Mouse (Mus musculus) heart, embryonic 11.5 days (tissue): ENCODE measurements around the gene Lrrk1. TPM values are rescaled to one million over a fixed set of nuclear protein-coding genes. Genes with fewer than 3 reads are reported as not detected.
A peak's percentile ranks its signal among the peaks of the same experiment; 100 is the strongest.

ENCODE experiments used
- ATAC-seq: fragments of 200-750 bp; cut with Nextera tagmentation; replicated peaks from 2 replicates; pipeline ENCODE4 v1.8.0; 2017; ENCODE audit warnings: moderate library complexity; ENCODE audit not compliant: insufficient number of reproducible peaks, low FRiP score, low TSS enrichment
- H3K27ac ChIP-seq: fragments of 300-500 bp; sonication (generic); 2 replicates; pipeline ENCODE4 v1.5.1; 2014; ENCODE audit warnings: mild to moderate bottlenecking, low read depth, low read length
- H3K27me3 ChIP-seq: fragments of 300-500 bp; sonication (generic); 2 replicates; pipeline ENCODE4 v1.6.1; 2014; ENCODE audit warnings: mild to moderate bottlenecking, low read length, mixed read lengths; ENCODE audit not compliant: control insufficient read depth, insufficient read depth
- H3K36me3 ChIP-seq: fragments of 300-500 bp; sonication (generic); 2 replicates; pipeline ENCODE4 v1.6.1; 2014; ENCODE audit warnings: mild to moderate bottlenecking, low read length, moderate library complexity, mixed read lengths; ENCODE audit not compliant: control insufficient read depth, insufficient read depth
- H3K4me1 ChIP-seq: fragments of 300-500 bp; sonication (generic); 2 replicates; pipeline ENCODE4 v1.6.1; 2014; ENCODE audit warnings: low read length; ENCODE audit not compliant: control insufficient read depth, insufficient read depth
- H3K4me2 ChIP-seq: fragments of 300-500 bp; sonication (generic); 2 replicates; pipeline ENCODE4 v1.6.1; 2014; ENCODE audit warnings: mild to moderate bottlenecking, moderate library complexity
- H3K4me3 ChIP-seq: fragments of 300-500 bp; sonication (generic); 2 replicates; pipeline ENCODE4 v1.5.1; 2014; ENCODE audit warnings: low read depth, low read length
- H3K9ac ChIP-seq: fragments of 300-500 bp; sonication (generic); 2 replicates; pipeline ENCODE4 v1.6.1; 2014; ENCODE audit warnings: mild to moderate bottlenecking, low read depth, low read length, moderate library complexity
- H3K9me3 ChIP-seq: fragments of 300-500 bp; sonication (generic); replicated peaks from 2 replicates; pipeline ENCODE4 v1.6.1; 2016; ENCODE audit warnings: low read length; ENCODE audit not compliant: control insufficient read depth
- WGBS: fragments of 180-500 bp; shearing (Covaris S2); extraction: QIAGEN DNeasy Blood & Tissue Kit; methylation state at CpG from one replicate; pipeline ENCODE4 v1.1.7; 2014; ENCODE audit not compliant: insufficient replicate concordance; 5-methylcytosine and 5-hydroxymethylcytosine counted together
- polyA plus RNA-seq: library from polyadenylated mRNA; unstranded; fragments of >200 nt; fragmentation: Nextera tagmentation; extraction: Ambion mirVana; gene quantifications from 2 replicates; pipeline ENCODE4 v1.2.1, GENCODE M21; 2014

The Lrrk1 gene
- polyA plus RNA-seq, 1 experiment from 2014 or later = 6.3 TPM

DNA sequence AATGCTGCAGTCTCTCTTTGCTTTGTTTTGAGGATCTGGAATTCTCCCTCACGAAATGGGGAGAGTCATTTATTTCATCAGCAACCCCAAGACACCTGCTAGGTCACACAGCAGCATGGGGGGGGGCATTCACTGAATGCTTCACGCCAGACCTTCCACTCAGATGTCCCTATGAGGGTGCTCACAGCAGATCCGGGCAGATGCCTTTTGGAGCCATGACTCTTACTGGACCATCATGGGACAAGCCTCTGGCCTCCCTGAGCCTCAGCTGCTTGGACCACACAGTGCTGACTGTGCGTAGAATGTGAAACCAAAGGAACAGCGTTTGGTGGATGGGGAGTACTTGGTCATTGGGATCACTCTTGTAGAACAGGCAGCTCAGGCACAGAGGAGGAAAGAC lies 142.5 kb downstream of the Lrrk1 start:
- Histone ChIP-seq H3K27ac (no peak overlapping the region), H3K27me3 (no peaks in the 10 kb centered on the region), H3K9ac (no peak overlapping the region), H3K4me3 (no peak overlapping the region), H3K9me3 (no peaks in the 10 kb centered on the region), H3K4me2 (no peak overlapping the region), H3K36me3 (no peaks in the 10 kb centered on the region), H3K4me1 (peaks cover 10% of the 10 kb centered on the region)
- ATAC-seq = no peak
- 86% methylated on average over 5 of the region's 5 CpGs for WGBS

DNA sequence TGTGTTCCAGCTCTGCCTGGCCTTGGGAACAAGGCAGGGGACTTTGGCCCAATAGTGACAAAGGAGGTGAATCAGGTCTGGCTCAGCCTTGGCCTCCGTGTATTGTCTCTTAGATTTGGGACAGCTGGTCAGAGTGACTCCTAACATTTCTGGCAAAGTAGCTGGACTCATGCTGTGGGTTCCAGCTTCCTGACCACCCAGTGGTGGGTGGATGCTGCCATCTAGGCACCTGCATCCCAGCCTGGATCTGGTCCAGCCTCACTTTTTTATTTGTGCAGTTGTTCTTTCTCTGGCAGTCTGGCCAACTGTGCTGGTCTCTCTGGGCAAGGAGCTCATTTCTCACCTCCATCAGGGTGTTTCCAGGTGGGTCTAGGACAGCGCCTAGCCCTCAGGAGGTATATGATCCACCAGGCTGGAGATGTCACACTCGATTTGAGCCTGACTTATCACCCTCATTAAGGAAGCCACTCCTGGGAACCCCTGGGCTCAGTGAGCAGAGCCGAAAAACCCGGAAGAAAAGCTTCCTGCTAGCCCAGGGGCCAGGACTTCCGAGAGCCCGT lies 144.3 kb downstream of the Lrrk1 start:
- WGBS = 53% methylated on average over 7 of the region's 7 CpGs
- peaks cover 6% of the 10 kb centered on the region for H3K4me1 ChIP-seq

DNA sequence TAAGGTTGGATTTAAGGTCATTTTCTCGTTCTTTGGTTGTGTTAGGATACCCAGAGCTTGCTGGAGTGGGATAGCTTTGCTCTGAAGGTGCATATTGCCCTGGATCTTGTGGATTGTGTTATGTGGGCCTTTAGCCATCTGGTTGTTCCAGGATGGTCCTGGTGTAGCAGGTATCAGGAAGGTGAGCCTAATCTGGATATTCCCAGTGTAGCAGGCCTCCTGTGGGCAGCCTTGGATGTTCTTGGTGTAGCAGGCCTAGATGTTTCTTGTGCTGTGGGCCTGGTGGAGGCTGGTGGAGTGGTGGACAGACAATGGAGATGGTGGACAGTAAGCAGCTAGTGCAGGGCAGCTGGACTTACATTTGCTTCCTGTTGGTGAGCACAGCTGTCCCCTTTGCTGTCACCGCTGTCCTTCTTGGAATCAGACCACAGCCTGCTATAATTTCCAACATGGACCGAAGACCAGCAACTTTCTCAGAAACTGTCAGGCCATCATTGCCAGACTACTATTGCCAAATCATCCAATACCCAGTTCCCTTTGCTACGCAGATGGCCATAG lies 146.2 kb downstream of the Lrrk1 start:
- H3K36me3 ChIP-seq = no peaks in the 10 kb centered on the region
- H3K4me2 ChIP-seq = no peak overlapping the region
- no peaks in the 10 kb centered on the region for H3K9me3 ChIP-seq
- no peaks in the 10 kb centered on the region for H3K4me1 ChIP-seq
- no peaks in the 10 kb centered on the region for H3K27me3 ChIP-seq
- no peak overlapping the region for H3K27ac ChIP-seq
- no peak overlapping the region for H3K9ac ChIP-seq
- H3K4me3 ChIP-seq = no peak overlapping the region
- ATAC-seq = no peak
- WGBS = 88% methylated on average over 4 of the region's 4 CpGs

More for the DNA sequence above, 144.3 kb downstream of the Lrrk1 start:
- Histone ChIP-seq H3K4me2 (no peak overlapping the region), H3K4me3 (no peak overlapping the region), H3K9me3 (no peaks in the 10 kb centered on the region), H3K27ac (no peak overlapping the region), H3K9ac (no peak overlapping the region), H3K36me3 (no peaks in the 10 kb centered on the region), H3K27me3 (no peaks in the 10 kb centered on the region)
- no peak for ATAC-seq

DNA sequence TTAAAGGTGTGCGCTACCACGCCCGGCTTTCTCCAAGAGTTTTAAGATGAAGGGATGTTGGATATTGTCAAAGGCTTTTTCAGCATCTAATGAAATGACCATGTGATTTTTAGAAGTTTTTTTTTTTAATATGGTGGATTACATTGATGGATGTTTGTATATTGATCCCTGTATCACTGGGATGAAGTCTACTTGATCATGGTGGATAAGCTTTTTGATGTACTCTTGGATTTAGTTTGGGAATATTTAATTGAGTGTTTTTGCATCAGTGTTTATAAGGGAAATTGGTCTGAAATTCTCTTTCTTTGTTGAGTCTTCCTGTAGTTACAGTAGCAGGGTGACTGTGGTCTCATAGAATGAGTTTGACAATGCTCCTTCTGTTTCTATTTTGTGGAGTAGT lies 150.0 kb downstream of the Lrrk1 start:
- Histone ChIP-seq H3K36me3 (no peaks in the 10 kb centered on the region), H3K9ac (no peak overlapping the region), H3K9me3 (no peaks in the 10 kb centered on the region), H3K4me1 (peaks cover 12% of the 10 kb centered on the region), H3K4me2 (no peak overlapping the region), H3K27ac (no peak overlapping the region), H3K27me3 (no peaks in the 10 kb centered on the region), H3K4me3 (no peak overlapping the region)
- no peak for ATAC-seq
- WGBS = 92% methylated on average over 3 of the region's 3 CpGs

DNA sequence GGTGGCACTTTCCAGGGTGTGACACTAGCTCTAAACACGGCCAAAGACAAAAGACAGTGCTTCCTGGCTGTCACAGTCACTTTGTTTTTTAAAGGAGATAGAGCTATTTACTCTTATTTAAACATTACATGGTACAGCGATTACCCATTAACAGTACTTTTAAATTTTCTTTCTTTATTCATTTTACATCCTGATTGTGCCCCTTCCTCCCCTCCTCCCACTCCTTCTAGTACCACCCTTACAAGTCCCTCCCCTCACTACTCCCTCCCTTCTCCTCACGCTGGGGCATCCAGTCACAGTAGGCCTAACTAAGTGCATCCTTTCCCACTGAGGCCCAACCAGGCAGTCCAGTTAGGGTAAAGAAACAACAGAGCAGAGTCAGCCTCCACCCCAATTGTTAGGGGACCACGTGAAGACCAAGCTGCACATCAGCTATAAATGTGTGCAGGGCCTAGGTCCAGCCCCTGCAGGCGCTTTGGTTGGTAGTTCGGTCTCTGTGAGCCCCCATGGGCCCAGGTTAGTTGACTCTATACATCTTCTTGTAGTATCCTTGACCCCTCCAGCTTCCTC lies 154.1 kb downstream of the Lrrk1 start:
- no peaks in the 10 kb centered on the region for H3K36me3 ChIP-seq
- H3K27me3 ChIP-seq = no peaks in the 10 kb centered on the region
- H3K4me1 ChIP-seq = peaks cover 29% of the 10 kb centered on the region
- 61% methylated on average over 6 of the region's 6 CpGs for WGBS
- peak; percentile 57; the same call in 1 of the 2 replicates for ATAC-seq
- peak overlapping the region; percentile 68; the same call in 1 of the 2 replicates for H3K27ac ChIP-seq
- no peak overlapping the region for H3K4me3 ChIP-seq
- no peaks in the 10 kb centered on the region for H3K9me3 ChIP-seq
- H3K4me2 ChIP-seq = no peak overlapping the region
- H3K9ac ChIP-seq = no peak overlapping the region

DNA sequence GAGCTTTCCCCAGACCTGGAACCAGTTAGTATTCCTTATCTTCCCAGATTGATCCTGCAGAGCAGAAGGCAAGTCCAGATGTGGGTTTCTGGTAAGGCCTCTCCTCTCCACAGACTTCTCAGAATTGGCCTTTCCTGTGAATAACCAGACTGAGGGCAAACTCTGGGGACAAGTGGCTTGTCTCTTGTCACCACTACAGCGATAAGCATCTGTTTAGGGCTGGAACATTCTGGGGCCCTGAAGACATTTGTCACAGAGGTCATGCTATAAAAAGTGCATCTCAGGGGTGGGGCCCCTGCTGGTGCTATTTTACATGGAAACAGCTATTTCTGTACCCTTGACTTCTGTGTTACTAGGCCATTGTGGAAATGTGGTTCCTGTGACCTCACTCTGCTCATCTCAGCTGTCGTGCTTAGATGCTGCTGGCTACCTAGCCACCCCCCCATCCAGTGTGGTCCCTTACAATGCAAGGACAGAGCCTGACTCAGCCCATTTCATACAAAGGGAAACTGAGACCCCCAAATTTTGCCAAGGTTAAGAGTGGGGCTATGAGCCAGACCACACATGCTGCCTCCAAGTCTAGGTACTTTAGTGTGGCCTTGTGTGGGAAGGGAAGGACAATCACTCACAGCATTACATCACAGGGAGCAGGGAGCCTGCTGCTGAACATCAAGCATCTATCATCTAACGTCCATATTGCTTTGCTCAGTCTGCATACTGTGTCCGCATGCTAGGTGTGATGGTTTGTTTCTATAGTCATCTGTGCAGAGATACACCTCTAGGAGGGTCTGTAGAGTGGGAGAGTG lies 154.8 kb downstream of the Lrrk1 start:
- Histone ChIP-seq H3K9ac (no peak overlapping the region), H3K27ac (peak overlapping the region; percentile 68), H3K36me3 (no peaks in the 10 kb centered on the region), H3K27me3 (no peaks in the 10 kb centered on the region), H3K9me3 (no peaks in the 10 kb centered on the region), H3K4me3 (no peak overlapping the region), H3K4me1 (peaks cover 29% of the 10 kb centered on the region), H3K4me2 (peak overlapping the region; percentile 11; the same call in 1 of the 2 replicates)
- ATAC-seq = 0 out of 2 replicates have a peak, but pooled peaks have one; percentile 39
- WGBS = 34% methylated on average over 4 of the region's 4 CpGs

DNA sequence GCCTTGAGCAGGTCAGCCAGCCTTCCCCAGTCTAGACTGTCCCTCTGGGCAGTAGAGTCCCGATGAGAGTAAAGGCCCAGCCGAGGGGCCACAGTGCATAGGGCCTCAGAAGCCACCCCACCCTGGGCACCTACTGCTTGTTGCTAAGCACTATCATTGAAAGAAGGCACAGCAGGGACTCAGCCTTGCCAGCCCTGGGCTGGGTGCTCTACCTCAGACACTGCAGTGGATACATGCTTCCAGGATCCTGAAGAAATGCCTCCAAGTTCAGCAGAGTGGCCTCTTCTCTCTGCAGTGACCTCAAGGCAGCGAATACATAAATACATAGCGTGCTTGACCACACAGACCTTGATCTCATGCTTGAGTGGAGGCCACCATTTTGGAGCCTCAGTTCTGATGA lies 156.3 kb downstream of the Lrrk1 start:
- 84% methylated on average over 4 of the region's 4 CpGs for WGBS
- H3K9ac ChIP-seq = no peak overlapping the region; the same call in 1 of the 2 replicates
- H3K4me2 ChIP-seq = no peak overlapping the region
- H3K27ac ChIP-seq = peak overlapping the region; percentile 46; the same call in 1 of the 2 replicates
- peaks cover 29% of the 10 kb centered on the region for H3K4me1 ChIP-seq
- H3K4me3 ChIP-seq = no peak overlapping the region
- no peaks in the 10 kb centered on the region for H3K9me3 ChIP-seq
- ATAC-seq = no peak
- H3K27me3 ChIP-seq = no peaks in the 10 kb centered on the region
- H3K36me3 ChIP-seq = no peaks in the 10 kb centered on the region

DNA sequence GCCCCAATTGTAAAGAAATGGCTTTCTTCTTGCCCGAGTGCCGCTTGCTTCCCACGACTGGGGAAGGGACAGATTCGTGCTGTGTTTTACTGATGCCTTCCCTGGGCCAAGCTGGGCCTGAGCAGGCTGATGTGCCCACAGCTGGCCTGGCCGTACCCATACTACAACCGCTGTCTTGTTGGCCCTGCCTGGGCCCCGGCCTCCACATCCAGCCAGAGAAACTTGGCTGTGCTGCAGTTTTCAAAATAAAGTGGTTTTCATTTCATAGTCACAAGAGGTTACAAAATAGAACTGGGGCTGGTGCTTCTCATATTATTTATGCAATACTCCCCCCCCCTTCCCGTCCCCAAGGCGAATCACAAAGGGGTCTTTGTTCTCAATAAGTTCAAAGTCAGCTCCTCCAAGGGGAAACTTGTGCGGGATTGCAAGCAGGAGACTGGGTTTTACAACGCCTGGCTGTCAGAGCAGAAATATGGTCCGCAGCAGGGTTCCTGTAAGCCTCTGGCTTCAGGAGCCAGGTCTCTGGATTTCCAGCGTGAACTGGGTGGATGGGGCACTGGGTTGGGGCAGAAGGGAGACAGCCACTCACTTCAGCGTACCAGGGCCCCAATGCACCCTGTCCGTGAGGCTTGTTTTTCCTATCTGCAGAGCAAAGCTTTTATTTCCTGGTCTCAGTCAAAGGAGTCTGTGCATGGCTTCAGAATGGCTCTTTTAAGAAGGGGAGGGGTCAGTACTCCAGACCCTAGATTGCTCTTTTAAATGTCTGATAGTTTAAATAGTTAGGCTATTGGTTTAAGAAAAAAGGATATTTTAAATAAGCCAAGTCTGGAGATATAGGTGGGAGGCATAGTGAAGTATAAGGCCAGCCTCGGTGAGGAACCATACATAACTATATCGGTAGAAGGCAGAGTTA lies 157.3 kb downstream of the Lrrk1 start:
- Histone ChIP-seq H3K27ac (peak overlapping the region; percentile 46), H3K4me3 (no peak overlapping the region), H3K9ac (peak overlapping the region; percentile 54), H3K4me2 (no peak overlapping the region), H3K27me3 (no peaks in the 10 kb centered on the region), H3K9me3 (no peaks in the 10 kb centered on the region), H3K36me3 (no peaks in the 10 kb centered on the region), H3K4me1 (peaks cover 29% of the 10 kb centered on the region)
- no peak for ATAC-seq
- 65% methylated on average over 17 of the region's 17 CpGs for WGBS
